Mouse (Mus musculus) lung, postnatal 4 days (tissue): ENCODE data around the gene Anapc11.
A peak's percentile ranks its signal among the peaks of the same experiment; 100 is the strongest.

Experiments
- DNase-seq, 2 experiments: peaks; one replicate each; pipeline ENCODE4 v3.0.0; 2021

Gene Anapc11

DNA sequence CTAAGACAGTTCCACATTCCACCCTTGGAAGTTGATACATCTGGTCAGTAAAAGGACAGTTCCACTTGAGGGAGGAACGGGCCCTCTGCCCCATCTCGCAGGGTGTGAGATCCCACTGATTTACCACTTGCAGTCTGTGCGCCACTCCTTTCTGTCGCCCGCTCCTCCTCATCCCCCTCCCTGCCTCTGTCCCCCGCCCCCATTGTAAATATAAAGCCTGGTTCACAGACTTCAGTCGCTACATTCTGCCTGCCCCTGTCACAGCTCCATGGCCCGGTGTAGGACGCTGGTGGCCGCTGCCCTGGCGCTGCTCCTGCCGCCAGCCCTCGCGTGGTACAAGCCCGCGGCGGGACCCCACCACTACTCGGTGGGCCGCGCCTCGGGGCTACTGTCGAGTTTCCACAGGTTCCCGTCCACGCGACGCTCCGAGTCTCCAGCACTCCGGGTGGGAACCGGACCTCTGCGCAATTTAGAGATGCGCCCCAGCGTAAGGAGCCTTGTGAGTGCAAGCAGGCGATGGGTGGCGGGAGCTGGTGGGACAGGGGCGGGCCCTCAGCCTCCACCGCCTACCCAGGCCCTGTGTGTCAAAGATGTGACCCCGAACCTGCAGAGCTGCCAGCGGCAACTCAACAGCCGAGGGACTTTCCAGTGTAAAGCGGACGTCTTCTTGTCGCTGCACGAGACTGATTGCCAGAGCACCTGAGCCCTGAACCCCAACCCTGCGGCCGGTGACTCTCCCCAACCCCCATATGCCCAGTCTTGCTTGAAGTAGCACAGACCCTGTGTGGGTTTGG lies 10.2 kb downstream of the Anapc11 start, which contains the start of gene Npb:
Gene Npb, plus strand, starts transcription at position 237 of the 794 bp plus-strand sequence.
- no peak for DNase-seq

- DNase-seq, result no peak
Observed at GRCm38 (mm10) chr11:120609250-120609649, 11.0 kb downstream of the Anapc11 start.

- DNase-seq, result no peak
Observed at GRCm38 (mm10) chr11:120610477-120611046, 12.3 kb downstream of the Anapc11 start.

DNA sequence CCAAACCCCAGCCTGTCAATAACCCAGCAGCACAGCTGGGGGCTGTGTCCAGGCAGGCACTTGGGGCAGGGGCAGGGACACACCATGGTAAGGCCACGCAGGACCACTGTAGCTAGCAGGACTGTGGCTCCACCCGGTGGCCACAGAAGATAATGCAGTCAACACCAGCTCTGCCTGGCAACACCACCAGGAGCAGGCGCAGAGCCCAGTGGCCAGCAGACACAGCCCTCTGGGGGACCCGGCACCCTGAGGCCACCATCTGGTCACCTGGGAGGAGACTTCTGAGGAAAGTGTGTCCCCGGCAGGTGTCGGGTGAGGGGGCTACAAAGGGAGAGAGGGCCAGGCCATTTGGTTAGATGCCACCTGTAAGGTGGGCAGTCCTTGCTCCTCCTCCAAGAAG lies 14.5 kb downstream of the Anapc11 start:
- DNase-seq, result peak; percentile 83 to 85

GRCm38 (mm10) chr11:120613481-120613972 lies 15.3 kb downstream of the Anapc11 start:
- no peak for DNase-seq

- DNase-seq, result no peak
Observed at GRCm38 (mm10) chr11:120613976-120614375, 15.8 kb downstream of the Anapc11 start.

GRCm38 (mm10) chr11:120615167-120615566 lies 16.9 kb downstream of the Anapc11 start:
- DNase-seq, result no peak

DNA sequence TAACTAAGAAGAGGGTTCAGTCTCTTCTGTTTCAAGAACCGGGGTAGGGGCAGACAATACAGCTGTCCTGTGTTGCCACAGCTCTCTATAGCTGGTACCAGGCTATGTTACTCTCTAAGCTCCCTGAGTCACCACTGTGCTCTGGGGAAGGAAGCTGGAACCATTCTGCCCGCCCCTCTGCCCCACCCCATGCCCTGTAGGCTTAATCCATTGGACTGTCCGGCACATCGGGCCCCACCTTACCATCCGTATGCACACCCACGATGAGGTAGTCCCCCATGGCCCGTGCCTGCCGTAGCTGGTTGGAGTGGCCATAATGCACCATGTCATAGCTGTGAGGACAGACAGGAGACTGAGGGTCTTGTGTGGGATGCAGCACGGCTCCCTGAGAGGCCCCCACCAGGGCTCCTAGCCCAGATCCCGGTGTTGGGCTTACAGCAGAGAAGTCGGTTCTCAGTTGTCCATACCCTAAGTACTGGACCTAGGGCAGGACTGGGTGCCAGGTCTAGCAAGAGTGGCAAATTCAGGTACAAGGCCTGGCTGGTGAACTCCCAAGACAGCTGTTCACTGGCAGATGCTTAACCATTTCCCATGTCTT lies 17.5 kb downstream of the Anapc11 start:
- DNase-seq, result no peak

DNA sequence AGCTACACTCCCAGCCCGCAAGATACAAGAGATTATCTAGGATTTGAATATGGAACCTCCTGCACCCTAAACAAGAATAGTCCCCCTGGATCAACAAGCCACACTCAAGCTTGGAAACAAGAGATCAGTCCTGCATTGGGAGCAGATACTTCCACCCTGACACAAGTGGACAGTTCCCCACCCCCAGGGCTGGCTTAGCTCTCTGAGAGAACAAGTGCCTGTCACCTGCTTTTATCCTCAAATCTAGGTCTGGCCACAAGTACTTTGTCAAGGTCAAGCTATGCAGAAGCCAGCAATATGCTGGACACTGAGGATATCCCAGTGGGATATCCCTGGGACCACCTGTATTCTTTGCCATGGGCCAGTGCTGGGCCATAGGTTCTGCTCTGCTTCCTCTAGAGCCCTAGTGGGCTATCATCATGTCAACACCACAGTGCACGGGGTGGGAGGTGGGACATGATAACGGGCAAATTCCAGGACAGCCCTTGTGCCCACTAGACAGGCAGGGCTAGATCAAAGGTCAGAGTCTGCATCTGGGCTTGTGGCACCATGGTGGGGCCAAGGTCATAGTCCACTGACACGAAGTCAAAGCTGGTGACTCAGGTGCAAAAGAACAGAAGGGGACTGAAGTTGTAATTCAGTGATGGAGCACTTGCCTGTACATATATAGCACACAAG lies 18.5 kb downstream of the Anapc11 start:
- DNase-seq, result no peak

- peak; percentile 95 for DNase-seq
Observed at GRCm38 (mm10) chr11:120617519-120618112, 19.4 kb downstream of the Anapc11 start, which contains the start of gene Pcyt2. Pcyt2 (minus strand) TSS chr11:120617936.

DNA sequence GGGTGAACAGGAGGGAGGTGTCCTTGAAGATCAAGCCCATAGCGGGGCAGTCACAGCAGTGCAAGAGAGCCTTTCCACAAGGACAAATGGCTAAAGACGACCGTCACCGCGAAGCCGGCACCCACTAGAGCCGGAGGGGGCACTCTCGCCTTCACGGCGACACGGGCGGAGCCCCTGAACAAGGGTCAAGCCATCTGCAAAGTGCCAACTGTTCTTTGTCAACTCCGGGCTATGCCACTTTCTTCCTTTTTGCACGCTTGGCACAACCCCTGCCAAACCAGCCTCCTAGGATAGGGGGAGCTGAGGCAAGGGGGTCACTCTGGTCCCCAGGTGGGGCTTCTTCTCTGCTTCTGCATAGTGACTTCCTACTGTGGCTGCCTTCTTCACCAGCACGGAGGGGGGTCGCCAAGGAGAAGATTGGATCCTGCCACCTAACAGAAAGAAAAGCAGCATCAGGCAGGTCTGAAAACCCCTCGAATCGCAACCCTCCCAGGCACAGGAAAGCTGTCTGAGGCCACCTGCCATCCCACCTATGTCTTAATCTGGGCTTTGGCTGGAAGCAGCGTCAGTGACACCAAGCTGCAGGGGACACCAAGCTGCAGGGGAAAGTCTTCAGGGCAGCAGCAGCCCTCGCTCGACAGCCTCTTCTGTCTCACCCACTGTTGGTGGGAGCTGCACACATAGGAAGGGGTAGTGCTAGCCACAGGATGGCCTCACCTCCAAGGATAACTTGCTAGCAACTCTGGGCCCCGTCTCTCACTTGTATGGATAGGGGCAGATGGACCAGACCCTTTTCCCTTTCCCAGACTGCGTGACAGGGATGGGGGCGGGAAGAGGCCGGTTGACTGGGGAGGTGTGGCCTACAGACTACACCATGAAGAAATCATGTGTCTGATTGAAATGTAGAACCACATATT lies 20.7 kb downstream of the Anapc11 start:
- no peak for DNase-seq

- DNase-seq, result no peak
Observed at GRCm38 (mm10) chr11:120620195-120620594, 22.0 kb downstream of the Anapc11 start.

DNA sequence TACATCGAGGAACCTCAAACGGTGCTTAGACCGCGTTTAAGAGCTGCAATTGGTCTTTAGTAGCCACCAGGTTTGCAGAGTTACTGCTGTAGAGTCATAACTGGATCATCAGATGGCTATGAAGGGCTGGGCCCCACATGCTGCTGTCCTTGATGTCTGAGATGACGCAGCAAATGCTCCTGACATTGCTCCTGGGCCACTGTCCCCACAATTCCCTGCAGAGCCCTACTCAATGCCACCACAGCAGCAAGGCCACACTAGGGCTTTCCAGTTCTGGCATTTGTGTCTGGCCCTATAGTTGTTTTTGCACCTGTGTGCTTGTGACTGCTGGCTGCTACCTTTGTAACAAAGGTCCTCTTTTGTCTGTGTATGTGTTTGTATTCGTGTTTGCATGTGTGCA lies 24.6 kb downstream of the Anapc11 start:
- no peak for DNase-seq

- peak; percentile 76 to 81 for DNase-seq
Observed at GRCm38 (mm10) chr11:120623961-120624679, 25.9 kb downstream of the Anapc11 start.

DNA sequence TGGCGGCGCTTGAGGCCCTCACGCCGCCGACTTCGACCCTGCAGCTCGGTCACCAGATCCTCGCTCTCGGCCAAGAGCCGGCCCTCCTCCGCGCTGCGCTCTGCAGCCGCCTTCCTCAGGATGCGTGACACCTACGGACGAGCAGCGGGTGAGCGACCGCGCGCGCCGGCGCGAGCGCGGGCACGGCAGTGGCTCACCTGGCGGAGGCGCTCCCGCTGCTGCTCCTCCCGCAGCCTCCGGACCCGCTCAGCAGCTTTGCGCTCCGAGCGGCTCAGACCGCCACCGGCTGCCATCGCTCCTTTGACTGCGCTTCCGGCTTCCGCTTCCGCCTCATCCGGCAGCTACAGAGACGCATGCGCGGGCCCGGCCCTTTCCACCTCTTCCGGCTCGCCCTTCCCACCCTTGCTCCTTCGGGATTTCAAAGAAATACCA lies 26.5 kb downstream of the Anapc11 start:
- DNase-seq, result peak; percentile 90 to 92

GRCm38 (mm10) chr11:120625152-120625775 lies 27.0 kb downstream of the Anapc11 start, which contains the start of gene Sirt7:
Sirt7 (minus strand) TSS chr11:120625240.
- DNase-seq, result no peak

DNA sequence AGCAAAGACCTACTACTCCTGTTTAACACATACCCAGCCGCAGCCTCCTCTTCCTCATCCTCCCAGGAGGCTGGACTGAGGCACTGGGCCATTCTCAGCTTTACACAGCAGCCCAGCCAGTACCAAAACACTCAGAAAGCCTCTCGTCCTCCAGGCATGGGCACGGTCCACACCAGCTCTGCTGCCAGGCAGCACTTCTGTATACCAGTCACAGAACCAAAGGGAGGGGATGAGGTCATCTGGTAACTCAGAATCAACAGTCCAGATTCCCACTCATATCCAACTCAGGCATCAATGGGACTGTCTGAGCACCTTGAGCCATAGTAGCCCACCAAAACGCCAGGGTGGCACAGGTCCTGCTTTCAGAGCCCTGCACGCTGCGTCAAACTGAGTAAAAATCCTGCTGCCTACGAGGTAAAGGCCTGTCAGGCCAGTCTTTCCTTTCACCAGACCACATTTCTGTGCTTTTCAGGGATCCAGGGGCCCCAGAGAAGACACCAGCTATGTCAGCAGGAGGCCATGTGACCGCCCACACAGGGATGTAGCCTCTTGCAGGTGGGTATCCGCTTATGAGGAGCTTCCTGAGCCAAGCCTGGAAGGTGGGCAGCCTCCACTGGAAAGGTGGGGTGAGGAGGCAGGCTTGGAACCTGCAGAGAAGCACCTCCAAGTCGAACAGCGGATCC lies 28.7 kb downstream of the Anapc11 start:
- no peak for DNase-seq

GRCm38 (mm10) chr11:120627468-120628300 lies 29.5 kb downstream of the Anapc11 start:
- DNase-seq, result peak; percentile 48 to 58
